Mouse (Mus musculus) heart, embryonic 14.5 days (tissue): ENCODE data around the gene Sat1. TPM values are rescaled to one million over a fixed set of nuclear protein-coding genes. Genes with fewer than 3 reads are reported as not detected.
A peak's percentile ranks its signal among the peaks of the same experiment; 100 is the strongest.

Experiments
- ATAC-seq: fragments of 200-750 bp; cut with Nextera tagmentation; 2 replicates; pipeline ENCODE4 v1.8.0; 2017; ENCODE audit warnings: low read depth, moderate TSS enrichment; ENCODE audit not compliant: insufficient number of reproducible peaks, insufficient read depth, low FRiP score
- H3K27ac ChIP-seq, 2 experiments: fragments of 200-500 bp in 1 of 2; fragments of 300-500 bp in 1 of 2; sonication (generic) in 1 of 2; replicated peaks in 1 of 2; 2 replicates each; pipeline ENCODE4 v1.5.1; 2012 to 2014; ENCODE audit warnings: low read depth in 2 of 2, low read length in 2 of 2, control low read depth in 1 of 2, mild to moderate bottlenecking in 1 of 2, mixed read lengths in 1 of 2; ENCODE audit not compliant: control insufficient read depth in 1 of 2, insufficient read depth in 1 of 2
- H3K27me3 ChIP-seq: fragments of 300-500 bp; sonication (generic); 2 replicates; pipeline ENCODE4 v1.6.1; 2014; ENCODE audit warnings: mild to moderate bottlenecking, low read length, control low read depth; ENCODE audit not compliant: control insufficient read depth, insufficient read depth
- H3K36me3 ChIP-seq: fragments of 300-500 bp; sonication (generic); 2 replicates; pipeline ENCODE4 v1.6.1; 2014; ENCODE audit warnings: mild to moderate bottlenecking, control low read depth, low read length, mixed read lengths; ENCODE audit not compliant: control insufficient read depth, insufficient read depth
- H3K4me1 ChIP-seq, 2 experiments: fragments of 200-500 bp in 1 of 2; fragments of 300-500 bp in 1 of 2; sonication (generic) in 1 of 2; 2 replicates each; pipeline ENCODE4 v1.6.1; 2012 to 2014; ENCODE audit warnings: low read length in 2 of 2, control low read depth in 1 of 2, mixed read lengths in 1 of 2; ENCODE audit not compliant: control insufficient read depth in 2 of 2, insufficient read depth in 2 of 2
- H3K4me2 ChIP-seq: fragments of 300-500 bp; sonication (generic); 2 replicates; pipeline ENCODE4 v1.6.1; 2014; ENCODE audit warnings: mild to moderate bottlenecking, low read length
- H3K4me3 ChIP-seq, 2 experiments: fragments of 200-500 bp in 1 of 2; fragments of 300-500 bp in 1 of 2; sonication (generic) in 1 of 2; 2 replicates each; pipeline ENCODE4 v1.5.1; 2012 to 2014; ENCODE audit warnings: low read length in 2 of 2, mild to moderate bottlenecking in 2 of 2, control low read depth in 1 of 2, low read depth in 1 of 2, moderate library complexity in 1 of 2; ENCODE audit not compliant: control insufficient read depth in 1 of 2, insufficient read depth in 1 of 2
- H3K9ac ChIP-seq: fragments of 300-500 bp; sonication (generic); 2 replicates; pipeline ENCODE4 v1.6.1; 2014; ENCODE audit warnings: mild to moderate bottlenecking, low read length
- H3K9me3 ChIP-seq: fragments of 300-500 bp; sonication (generic); 2 replicates; pipeline ENCODE4 v1.6.1; 2016; ENCODE audit warnings: low read length, control low read depth; ENCODE audit not compliant: control insufficient read depth
- WGBS: fragments of 180-500 bp; shearing (Covaris S2); extraction: QIAGEN DNeasy Blood & Tissue Kit; methylation state at CpG from one replicate; pipeline ENCODE4 v1.1.7; 2014; 5-methylcytosine and 5-hydroxymethylcytosine counted together
- polyA plus RNA-seq: library from polyadenylated mRNA; unstranded; fragments of >200 nt; fragmentation: Nextera tagmentation; extraction: Ambion mirVana; gene quantifications from 2 replicates; pipeline ENCODE4 v1.2.1, GENCODE M21; 2014

The Sat1 gene
- polyA plus RNA-seq = 132 and 137 TPM in 2 replicates

GRCm38 (mm10) chrX:155216271-155216670 is at the start of gene Sat1:
TSS of gene Sat1 (minus strand) at chrX:155216449.
- H3K4me1 ChIP-seq = no peaks in the 10 kb centered on the region
- H3K27ac ChIP-seq = peak within 1 kb of the TSS; percentile 77 to 82
- peak within 1 kb of the TSS; percentile 78 for H3K9ac ChIP-seq
- ATAC-seq = peak; percentile 95
- no peaks in the 10 kb centered on the region for H3K27me3 ChIP-seq
- H3K36me3 ChIP-seq = 0 out of 2 replicates have a peak, but pooled peaks cover 3% of the 10 kb centered on the region
- WGBS = 14% methylated on average over 26 of the region's 26 CpGs
- H3K4me2 ChIP-seq = peak within 1 kb of the TSS; percentile 57
- H3K4me3 ChIP-seq = peak within 1 kb of the TSS; percentile 55 to 88
- no peaks in the 10 kb centered on the region for H3K9me3 ChIP-seq

DNA sequence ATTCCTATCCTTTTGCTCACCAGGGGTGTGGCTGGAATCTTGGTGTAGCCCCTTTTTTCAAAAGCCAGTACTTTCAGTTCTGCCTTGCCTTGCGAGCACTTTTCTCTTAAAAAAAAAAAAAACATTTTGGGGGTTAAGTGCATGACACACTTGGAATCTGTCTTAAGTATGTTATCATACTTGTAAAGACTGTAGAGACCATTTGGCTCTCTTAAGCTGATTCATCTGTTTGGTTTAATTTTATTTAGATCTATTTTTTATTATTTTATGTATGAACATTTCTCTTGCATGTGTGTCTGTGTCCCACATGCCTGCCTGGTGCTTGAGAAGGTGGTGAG is 46.6 kb upstream of the Sat1 start:
- peak overlapping the region; percentile 64 to 74; a peak in 3 of 4 replicates for H3K27ac ChIP-seq
- no peaks in the 10 kb centered on the region for H3K4me1 ChIP-seq
- no peaks in the 10 kb centered on the region for H3K9me3 ChIP-seq
- peak overlapping the region; percentile 55 for H3K4me2 ChIP-seq
- H3K36me3 ChIP-seq = no peaks in the 10 kb centered on the region
- H3K4me3 ChIP-seq = peak overlapping the region; percentile 61 to 70
- no peak for ATAC-seq
- H3K27me3 ChIP-seq = no peaks in the 10 kb centered on the region
- 26% methylated on average over 1 of the region's 1 CpGs for WGBS
- peak overlapping the region; percentile 77 for H3K9ac ChIP-seq

GRCm38 (mm10) chrX:155262235-155262914 is 46.1 kb upstream of the Sat1 start, which contains the start of gene Acot9:
TSS of gene Acot9 (plus strand) at chrX:155262443.
- Histone ChIP-seq H3K4me3 (peak within 1 kb of the TSS; percentile 61 to 70), H3K27me3 (no peaks in the 10 kb centered on the region), H3K36me3 (no peaks in the 10 kb centered on the region), H3K9me3 (no peaks in the 10 kb centered on the region), H3K27ac (peak within 1 kb of the TSS; percentile 64 to 74; a peak in 3 of 4 replicates), H3K4me1 (no peaks in the 10 kb centered on the region), H3K9ac (peak within 1 kb of the TSS; percentile 77), H3K4me2 (peak within 1 kb of the TSS; percentile 55)
- peak; percentile 98 for ATAC-seq
- 16% methylated on average over 37 of the region's 37 CpGs for WGBS

- no peak for ATAC-seq
- Histone ChIP-seq H3K4me3 (no peak overlapping the region), H3K4me2 (no peak overlapping the region), H3K27ac (no peak overlapping the region), H3K9ac (no peak overlapping the region), H3K27me3 (no peaks in the 10 kb centered on the region), H3K4me1 (no peaks in the 10 kb centered on the region), H3K36me3 (no peaks in the 10 kb centered on the region), H3K9me3 (no peaks in the 10 kb centered on the region)
Observed at GRCm38 (mm10) chrX:155256856-155257255, 40.6 kb upstream of the Sat1 start.

- Histone ChIP-seq H3K4me1 (no peaks in the 10 kb centered on the region), H3K4me3 (no peak overlapping the region), H3K9me3 (no peaks in the 10 kb centered on the region), H3K27me3 (no peaks in the 10 kb centered on the region), H3K27ac (no peak overlapping the region), H3K9ac (no peak overlapping the region), H3K36me3 (0 out of 2 replicates have a peak, but pooled peaks cover 3% of the 10 kb centered on the region), H3K4me2 (no peak overlapping the region)
- ATAC-seq = no peak
- 51% methylated on average over 2 of the region's 2 CpGs for WGBS
Observed at GRCm38 (mm10) chrX:155218277-155218676, 2.0 kb upstream of the Sat1 start.

GRCm38 (mm10) chrX:155215501-155216248 is 574 bp downstream of the Sat1 start:
- Histone ChIP-seq H3K4me3 (peak overlapping the region; percentile 55 to 88), H3K4me1 (no peaks in the 10 kb centered on the region), H3K9me3 (no peaks in the 10 kb centered on the region), H3K9ac (peak overlapping the region; percentile 78), H3K36me3 (0 out of 2 replicates have a peak, but pooled peaks cover 3% of the 10 kb centered on the region), H3K27ac (peak overlapping the region; percentile 77 to 82), H3K4me2 (peak overlapping the region; percentile 57), H3K27me3 (no peaks in the 10 kb centered on the region)
- 24% methylated on average over 23 of the region's 24 CpGs for WGBS
- peak; percentile 65 for ATAC-seq

- no peaks in the 10 kb centered on the region for H3K4me1 ChIP-seq
- H3K36me3 ChIP-seq = 0 out of 2 replicates have a peak, but pooled peaks cover 3% of the 10 kb centered on the region
- peak overlapping the region; percentile 57 for H3K4me2 ChIP-seq
- ATAC-seq = no peak
- peak overlapping the region in 1 of 2 experiments; percentile 55; a peak in 1 of 4 replicates for H3K4me3 ChIP-seq
- H3K27ac ChIP-seq = no peak overlapping the region
- no peak overlapping the region for H3K9ac ChIP-seq
- no peaks in the 10 kb centered on the region for H3K27me3 ChIP-seq
- WGBS = 81% methylated on average over 5 of the region's 5 CpGs
- H3K9me3 ChIP-seq = no peaks in the 10 kb centered on the region
Observed at GRCm38 (mm10) chrX:155214291-155215136, 1.7 kb downstream of the Sat1 start.
